Mouse (Mus musculus): ENCODE measurements around the gene Immp2l.

Immp2l gene

DNA sequence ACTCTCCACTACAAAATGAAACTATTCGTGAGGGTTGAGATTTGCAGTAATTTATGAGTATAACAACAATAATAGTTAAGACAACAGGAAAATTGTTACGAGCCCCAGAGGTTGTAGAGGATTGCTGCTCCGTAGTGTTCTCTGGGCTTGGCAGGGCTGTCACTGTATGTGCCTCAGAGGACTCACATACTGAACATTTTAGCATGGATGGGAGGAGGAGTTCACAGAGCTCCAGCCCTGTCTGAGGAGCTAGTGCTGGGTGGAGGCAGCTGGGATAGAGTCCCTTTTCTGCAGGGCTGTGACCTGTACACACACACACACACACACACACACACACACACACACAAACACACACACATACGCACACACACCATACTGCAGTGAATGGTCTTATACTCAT, 504.5 kb downstream of the Immp2l start:
- DNase-seq (ENCODE audit: low spot score), result no peak

DNA sequence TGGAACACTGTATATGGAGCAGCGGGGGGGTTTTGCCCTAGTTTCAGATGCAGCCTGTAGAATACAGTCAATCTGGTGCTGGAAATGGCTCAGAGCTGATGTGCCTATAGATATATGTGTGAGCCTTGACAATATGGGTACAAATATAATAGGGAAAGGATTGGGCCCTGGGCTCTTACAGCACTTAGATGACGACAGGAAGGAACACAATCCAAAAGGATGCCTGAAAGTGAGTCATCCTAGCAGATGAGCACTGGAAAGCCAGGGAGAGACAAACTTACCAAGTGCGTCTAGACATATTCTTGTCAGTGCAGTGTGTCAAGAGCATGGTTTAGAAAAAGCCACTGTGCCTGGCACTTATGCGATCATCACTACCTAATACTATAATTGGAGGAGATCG, 516.1 kb downstream of the Immp2l start:
- no peak for DNase-seq (ENCODE audit: low spot score)

DNA sequence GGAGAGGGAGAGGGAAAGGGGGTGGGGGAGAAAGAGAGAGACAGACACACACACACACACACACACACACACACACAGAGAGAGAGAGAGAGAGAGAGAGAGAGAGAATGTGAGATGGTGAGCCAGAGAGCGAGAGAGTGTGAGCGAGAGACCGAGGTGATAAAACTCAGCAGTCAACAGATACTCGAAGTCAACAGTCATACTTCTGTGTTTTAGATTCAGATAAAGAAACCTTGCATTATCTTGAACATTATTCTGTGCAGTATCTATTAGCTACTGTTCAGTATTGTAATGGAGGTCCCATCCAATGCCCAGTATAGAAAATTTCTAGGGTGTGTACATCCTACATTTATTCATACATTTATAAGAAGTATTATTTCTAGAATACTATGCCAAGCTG, 527.7 kb downstream of the Immp2l start:
- DNase-seq (ENCODE audit: low spot score), result no peak

DNA sequence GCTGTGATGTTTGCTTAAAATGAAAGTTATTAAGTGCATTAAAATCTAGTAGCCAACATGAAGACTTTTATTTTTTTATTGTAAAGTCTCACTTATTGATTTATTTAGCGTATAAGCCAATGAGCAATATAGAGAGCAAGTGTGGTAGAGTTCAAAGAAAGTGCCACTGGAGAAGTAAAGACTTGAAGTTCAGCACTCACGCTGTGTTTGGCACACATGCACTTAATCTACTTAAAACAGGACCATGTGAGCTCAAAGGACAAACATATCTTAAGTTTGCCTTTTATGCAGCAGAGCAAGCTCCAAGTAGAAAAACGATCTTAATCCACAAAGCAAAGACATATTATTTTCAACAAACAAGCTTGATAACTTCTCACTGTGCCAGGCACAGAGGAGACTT, 533.9 kb downstream of the Immp2l start:
- DNase-seq (ENCODE audit: low spot score), result no peak

DNA sequence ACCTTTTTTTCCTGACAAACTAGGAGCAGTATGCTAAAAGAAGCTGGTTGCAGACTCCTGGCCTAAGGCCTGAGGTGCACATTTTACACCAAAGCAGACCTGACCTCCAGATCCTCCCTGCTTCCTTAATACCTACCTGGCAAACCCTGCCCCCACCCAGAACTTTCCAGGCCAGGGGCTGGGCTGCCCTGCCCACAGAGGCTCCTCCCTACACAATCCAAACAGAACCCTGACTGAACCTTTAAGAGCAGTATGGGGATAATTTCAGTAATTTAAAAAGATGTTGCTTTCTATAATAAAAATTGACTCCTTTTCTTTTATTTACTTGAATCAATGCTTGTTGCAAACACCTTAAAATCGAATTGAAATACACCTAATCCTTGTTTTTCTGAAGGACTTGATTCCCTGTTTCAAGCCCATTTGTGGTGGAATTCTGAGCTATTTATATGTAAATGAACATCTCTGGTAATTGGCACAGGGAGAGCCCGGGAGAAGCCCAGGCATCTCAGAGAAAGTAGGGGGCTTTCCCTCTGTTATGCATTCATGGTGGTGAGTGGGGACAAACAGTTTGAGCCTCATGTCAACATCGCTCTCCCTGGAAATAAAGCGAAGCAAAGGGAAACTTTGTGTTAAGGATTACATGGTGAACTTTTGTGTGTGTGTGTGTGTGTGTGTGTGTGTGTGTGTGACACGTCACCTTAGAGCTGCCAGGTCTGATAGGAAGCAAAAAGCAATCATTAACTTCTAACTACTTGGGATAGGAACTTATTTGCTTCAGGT, 535.3 kb downstream of the Immp2l start:
- peak; percentile 42 for DNase-seq (ENCODE audit: low spot score)

DNA sequence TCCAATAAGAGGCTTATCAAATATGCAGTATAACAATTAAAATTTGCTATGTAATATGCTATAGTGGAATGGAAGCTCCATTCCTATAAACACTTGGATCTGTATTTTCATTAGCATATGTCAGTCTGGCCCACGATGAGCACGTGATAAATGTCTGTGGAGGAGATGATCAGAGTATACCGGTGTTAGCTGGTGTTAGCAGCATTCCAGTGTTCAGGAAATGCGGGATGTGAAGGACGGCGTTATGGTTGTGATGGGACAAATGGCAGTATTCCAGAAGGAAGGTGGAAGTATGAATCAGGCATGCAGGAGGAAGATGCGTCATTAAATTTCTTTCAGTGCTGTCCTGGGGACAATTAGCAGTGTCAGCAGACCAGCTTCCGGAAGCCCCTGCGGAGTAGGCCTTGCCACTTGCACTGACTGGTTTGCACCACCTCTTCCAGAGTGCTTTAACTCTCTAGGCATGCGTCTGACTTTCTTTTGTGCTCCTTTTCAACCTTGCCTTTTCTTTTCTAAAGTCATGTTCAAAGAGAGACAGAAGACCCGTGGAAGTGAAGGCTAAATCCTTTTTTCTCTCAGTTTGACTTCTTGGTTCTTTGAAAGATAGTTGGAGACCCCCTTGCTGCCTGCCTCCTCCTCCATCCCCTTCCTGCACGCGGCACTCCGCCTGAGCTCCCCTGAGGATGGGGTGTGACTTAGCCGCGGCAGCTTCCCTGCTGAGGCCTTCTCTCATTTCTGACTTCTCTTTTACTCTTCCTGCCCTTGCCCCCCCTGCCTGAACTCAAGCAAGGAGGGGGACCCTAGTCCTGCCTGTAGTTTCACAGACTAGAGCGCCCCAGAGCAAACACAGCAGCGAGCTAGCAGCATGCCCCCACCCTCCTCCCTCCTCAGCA, 541.9 kb downstream of the Immp2l start:
- peak; percentile 32 for DNase-seq (ENCODE audit: low spot score)

DNA sequence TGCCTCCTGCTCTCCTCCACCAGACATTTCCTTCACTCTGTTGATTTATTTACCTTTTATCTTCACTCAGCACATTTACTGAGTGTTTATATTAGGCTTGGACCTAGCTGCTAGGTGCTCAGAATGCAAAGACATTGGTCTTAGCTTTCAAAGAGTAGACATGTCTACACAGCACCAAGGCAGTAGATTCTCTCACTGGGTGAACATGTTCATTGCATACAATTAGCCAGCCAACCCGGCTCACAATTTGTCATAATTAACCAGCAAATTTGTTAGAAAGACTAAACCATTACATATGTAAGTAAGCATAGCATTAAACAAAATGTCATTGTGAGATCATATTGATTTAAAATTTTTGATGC, 542.5 kb downstream of the Immp2l start:
- no peak for DNase-seq (ENCODE audit: low spot score)

DNA sequence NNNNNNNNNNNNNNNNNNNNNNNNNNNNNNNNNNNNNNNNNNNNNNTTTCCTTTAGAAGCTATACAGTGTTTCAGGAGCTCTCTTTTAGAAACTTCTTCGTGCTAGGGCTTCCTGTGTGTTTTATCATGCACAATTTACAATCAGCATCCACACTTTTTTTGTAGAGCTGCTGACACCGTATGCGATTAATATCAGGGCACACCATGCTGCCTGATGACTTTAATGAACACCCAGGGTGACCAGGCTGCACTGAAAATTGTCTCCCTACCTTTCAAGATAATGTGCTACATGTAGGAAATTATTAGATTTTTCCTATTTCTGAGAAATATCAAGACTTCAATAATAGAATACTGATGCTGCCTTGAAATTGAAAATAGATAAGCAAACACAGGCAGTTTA, 549.9 kb downstream of the Immp2l start:
- no peak for DNase-seq (ENCODE audit: low spot score)

DNA sequence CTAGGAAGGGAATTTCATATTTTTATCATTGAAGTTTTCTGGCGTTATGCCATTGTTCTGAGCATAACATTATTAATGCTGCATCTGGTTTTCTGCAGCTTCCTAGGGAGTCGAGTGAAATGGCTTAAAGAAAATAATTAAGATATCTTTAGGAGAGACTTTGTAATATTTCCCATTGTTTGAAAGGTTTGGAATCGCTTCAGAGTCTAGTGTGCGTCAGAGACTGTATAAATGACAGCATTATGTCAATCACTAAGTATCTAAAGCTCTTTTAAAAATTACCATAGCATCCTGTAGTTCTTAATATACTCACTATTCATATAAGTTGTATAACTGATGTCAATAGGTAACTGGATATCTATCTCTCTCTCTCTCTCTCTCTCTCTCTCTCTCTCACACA, 551.3 kb downstream of the Immp2l start:
- no peak for DNase-seq (ENCODE audit: low spot score)

DNA sequence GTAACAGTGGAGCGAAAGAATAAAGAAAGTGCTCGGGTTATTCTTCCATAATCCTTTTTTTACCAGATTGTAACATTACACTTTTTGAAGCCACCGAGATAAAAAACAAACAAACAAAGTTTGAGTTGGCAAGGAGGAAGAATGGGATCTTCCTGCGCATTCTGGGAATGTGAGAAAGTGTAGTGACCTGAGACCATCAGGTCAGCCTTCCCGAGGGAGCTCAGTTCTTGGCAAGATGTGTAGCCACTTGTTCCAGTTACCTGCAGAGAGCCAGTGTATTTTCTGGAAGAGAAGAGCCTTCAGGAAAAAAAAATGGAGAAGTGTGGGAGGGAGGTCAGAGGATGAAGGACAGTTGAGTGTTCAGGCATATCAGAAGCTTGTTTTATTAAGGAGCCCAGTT, 569.5 kb downstream of the Immp2l start:
- DNase-seq (ENCODE audit: low spot score), result no peak

DNA sequence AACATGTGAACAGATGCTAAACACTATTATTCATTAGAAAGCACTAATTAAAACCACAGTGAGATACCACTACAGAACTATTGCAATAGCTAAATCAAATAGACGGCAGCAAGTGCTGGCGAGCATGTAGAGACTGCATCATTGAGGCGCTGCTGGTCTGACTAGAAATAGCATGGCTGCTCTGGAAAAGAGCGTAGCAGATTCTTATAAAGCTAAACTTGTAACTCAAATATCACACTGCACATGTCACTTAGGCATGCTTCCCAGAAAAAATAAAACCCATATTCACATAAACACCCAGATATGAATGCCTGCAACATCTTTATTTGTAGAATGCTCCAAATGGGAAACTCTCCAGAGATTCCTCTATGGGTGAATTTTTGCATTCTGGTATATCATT, 570.1 kb downstream of the Immp2l start:
- DNase-seq (ENCODE audit: low spot score), result no peak

DNA sequence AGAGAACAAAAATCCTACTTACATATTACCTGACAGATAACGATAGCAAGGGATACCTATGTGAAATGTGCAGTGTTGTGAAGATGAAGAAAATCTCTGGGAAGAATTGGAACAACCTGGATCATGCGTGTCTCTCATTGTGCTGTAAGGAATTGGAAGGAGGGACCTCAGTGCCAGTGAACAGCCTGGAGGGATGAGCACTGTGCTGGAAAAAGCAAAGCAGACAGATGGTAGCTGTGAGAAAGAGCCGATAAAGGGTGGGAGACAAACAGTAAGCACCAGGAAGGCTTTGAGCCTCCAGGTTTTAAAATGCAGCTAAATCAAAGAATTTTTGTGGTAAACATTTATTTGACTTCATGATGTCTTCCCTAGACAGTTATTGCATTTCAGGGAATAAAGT, 591.4 kb downstream of the Immp2l start:
- no peak for DNase-seq (ENCODE audit: low spot score)

DNA sequence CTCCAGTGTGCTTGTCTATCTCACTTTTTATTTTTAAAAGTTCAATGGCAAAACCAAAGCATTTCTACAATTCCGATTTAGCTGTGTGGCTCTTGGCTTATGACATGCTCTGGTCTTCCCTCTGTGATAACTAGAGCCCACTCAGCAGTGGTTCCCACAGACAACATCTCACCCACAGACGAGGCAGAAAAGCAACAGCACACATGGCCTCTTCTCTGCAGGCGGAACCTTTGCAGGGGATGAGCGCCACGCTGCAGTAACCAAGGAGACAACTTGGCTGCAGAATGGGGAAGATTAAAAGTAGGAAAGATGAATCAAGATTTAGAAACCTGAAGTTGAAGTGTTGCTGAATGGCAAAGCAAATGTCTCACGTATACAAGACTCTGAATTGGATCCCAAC, 597.5 kb downstream of the Immp2l start:
- DNase-seq (ENCODE audit: low spot score), result no peak

DNA sequence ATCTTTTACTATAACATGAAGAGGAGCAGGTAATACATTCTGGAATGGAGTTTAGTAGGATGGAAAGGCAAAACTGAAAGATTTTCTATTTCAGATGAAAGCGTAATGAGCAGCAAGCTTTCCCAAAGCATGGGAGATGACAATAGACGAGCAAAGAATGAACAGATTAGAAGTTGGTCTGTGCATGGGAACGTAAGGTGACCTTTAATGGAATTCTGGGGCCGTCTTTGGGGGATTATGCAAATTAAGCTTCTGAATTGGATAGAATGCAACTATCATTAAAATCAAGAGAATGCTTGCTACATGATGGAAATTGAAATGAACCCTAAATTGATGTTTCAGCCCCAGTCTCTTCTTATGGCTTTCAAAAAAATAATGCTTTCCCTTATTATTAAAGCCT, 619.4 kb downstream of the Immp2l start:
- DNase-seq (ENCODE audit: low spot score), result no peak

DNA sequence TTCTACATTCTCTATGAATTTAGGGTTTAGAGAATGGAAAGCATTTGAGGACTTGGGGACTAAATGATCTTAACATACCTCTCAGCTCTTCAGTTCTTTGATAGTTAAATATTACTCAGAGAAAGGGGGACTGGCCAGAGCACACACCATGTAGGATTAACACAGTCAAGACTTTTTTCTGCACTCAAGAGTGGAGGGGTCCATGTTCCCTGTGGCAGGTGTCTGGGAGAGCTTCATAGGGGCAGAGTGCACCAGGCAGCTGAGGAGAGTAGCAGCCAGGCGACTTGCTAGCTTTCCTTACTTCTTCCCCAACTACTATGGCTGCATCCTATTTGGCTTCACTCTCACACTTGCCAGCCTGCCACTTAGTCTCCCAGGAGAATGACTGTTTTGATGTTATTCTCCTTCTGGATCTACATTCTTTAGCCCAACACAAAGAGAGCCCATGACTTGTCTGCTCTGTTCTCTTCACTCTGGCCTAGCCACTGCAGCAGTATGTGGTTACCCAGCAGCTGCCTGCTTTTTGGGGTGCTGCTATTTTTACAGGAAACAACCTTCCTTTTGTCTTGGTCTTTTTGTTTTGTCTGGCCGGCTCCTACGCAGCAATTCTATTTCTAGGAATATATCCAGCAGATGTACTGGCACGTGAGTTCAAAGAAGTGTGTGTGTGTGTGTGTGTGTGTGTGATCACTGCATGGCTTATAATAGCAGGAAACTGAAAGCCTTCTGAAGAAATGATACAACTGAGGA, 621.1 kb downstream of the Immp2l start:
- DNase-seq (ENCODE audit: low spot score), result no peak

DNA sequence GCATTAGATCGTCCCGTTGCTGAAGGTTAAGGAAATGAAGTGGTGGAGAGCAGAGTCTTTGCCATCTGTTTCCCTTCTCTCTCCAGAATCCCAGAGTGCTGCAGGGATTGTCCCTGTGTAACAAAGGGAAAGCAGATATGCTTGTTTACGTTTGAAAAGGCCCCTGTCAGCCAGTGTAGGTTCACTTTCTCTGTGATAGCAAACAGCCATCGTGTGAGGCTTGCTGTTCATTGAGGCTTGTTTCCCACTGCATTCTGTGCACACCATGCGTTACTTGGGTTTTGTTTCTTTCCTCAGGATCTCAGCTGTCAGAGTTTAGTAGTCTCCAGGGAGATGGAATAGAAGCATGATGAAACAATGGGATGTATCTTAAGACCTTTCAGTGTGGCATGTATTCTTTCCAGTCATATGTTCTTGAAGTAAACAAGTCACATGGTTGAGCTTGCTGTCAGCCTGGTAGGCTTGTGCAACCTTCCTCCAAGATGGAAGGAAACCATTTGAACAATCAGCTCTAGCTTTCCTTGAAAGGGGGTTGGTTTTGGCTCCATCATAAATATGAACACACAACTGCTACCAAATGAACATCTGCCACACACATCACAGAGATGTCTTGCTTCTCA, 623.2 kb downstream of the Immp2l start:
- DNase-seq (ENCODE audit: low spot score), result no peak

DNA sequence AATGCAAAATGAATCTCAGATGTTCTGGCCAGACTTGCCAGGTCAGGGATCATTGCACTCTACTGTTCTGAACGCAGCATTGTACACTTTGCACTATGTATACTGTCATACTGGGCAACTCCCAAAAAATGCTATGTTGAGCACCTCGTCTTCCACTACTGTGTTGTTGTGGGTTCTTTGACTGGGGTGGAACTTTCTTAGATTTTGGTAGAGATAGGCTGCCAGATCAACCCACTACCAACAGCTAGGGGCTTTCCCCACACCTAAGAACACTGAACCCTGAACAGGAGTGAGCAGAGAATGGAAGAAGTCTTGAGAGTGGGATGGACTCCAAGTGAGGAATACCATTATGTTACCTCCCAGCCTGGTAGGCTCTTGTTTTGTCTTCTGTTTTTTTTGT, 623.8 kb downstream of the Immp2l start:
- DNase-seq (ENCODE audit: low spot score), result no peak

DNA sequence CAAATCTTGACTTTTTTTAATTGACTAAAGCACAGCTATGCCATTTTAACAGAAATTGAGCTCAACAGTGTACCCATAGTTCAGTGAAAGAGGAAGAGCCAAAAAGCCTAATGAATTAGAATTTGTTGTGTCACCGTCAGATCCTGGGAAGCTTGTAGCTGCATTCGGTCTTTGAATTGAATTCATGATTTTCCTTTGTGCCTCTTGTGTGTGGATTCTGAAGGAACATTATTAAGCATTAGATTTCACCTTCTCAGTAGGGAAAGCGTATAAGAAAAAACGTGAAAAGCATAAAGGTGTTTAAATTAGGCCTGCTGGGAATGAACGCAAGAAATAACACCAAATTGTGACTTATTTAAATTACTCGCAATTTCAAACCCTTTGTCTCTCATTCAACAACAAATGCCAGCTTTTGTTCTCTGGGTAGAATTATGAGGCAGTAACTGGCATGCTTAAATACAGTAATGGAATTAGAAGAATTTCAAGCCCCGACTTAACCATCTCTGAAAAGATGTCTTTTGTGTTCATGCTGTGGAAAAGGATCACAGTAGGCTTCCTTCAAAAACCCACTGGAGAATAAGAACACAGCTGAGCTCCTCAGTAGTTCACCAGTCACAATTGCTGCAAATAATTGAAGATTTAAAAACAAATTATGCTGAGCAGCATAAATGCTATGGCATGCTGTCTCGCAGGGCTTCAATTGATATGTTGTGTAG, 626.1 kb downstream of the Immp2l start:
- DNase-seq (ENCODE audit: low spot score), result no peak

DNA sequence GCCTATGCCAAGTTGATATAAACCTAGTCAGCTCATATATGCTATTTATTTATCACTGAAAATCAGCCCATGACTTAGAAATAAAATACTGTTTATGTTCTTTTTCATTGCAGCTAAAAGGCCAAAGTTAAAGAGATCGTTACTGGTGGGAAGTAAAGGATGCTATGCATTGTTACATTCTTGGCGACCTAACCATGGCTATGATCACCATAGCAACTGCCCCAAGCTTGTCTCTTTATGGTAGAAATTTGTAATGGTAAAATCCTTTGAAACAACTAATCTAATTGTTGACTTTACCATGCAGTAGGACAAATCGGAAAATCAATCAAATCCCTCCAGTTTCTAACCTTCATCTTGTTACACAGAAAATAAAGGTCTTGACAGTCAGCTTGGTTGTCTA, 644.4 kb downstream of the Immp2l start:
- DNase-seq (ENCODE audit: low spot score), result no peak

DNA sequence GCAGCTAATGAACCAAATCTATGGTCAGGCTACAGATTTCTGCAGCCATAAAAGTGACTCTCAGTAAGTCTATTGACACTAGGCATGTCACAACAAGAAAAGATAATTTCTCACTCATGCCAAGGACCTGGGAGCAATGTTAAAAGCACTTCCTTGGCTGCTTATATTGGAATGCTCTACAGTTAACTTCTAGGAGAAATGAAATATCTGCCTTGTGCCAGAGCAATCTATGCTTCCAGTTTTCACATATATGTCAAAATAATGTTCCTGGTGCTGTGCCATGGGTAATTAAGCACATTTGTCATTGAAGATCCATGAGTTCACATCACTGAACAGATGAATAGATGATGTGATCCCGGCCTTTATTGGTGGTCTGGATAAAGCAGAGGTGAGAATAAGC, 645.6 kb downstream of the Immp2l start:
- no peak for DNase-seq (ENCODE audit: low spot score)

DNA sequence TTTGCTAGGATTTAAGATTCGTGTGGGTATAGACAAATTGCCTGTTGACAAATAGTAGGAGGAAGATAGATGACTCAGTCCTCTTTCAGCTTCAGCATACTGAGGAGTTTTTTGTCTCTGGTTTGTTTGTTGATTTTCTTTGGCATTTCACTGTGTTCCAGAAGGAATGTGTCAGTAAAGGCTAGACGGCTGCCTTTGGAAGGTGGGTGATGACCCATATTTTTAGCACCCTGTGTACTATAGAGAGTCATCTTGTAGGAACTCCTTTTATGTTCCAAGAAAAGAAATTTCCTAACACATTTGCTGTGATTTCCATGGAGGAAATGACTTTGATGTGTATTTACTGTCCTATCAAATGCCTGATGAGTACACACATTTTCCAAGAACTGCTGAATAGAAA, 651.0 kb downstream of the Immp2l start:
- DNase-seq (ENCODE audit: low spot score), result no peak

DNA sequence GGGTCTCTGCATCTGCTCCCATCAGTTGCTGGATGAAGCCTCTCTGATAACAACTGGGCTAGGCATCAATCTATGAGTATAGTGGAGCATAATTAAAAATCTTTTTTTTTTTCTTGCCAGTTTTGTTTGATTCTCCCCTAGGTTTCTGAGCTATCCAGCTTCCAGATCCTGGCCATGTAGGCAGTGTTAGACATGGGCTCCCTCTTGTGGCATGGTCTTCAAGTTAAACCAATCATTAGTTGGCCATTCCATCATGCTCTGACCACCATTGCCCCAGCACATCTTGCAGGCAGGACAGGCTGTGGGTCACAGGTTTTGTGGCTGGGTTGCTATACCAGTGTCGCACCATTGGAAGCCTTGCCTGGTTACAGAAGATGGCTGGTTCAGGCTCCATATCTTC, 656.3 kb downstream of the Immp2l start:
- peak; percentile 28 for DNase-seq (ENCODE audit: low spot score)
